Mouse (Mus musculus): Measurements from ENCODE around the gene Olfr629.
"Not testable (repeated sequence)": the region's sequence is repeated elsewhere in the genome, so short reads cannot be mapped to it uniquely, and the experiment has no call there.

Gene Olfr629
- long read RNA-seq, experiment 1: 0 reads
- long read RNA-seq, experiment 2: 0 reads

DNA sequence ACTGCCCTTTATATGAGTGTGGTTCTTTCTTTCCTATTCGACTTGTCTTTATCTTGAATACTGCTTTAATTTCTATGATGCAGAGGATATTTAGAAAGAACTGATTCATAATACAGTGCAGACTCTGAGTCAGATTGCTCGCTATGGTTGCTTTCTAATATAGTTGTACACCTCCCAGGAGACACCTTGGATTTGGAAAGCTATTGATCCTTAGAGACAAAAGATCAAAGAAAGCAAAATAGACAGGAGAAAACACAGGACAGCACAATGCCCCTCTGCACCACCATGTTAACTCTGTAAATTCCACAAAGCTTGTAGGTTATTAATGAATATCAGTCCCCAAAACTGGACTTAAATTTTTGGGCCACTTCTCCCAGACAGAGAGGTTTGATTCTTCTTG lies at the start of gene Olfr629:
Gene Olfr629, minus strand, starts transcription at position 101 of the 400 bp plus-strand sequence.
- intact Hi-C loops (cut with DNase I): no loop called here

GRCm38 (mm10) chr7:103792669-103793388 lies 48.1 kb upstream of the Olfr629 start:
- intact Hi-C loops (cut with DNase I): loop anchor here (5.0 kb wide), 1 partner anchor 149 kb away; the partner anchor contains the start of gene Olfr633

- intact Hi-C loops (cut with DNase I): loop anchor here (5.0 kb wide), 1 partner anchor 151 kb away; the partner anchor contains the start of gene Olfr633
These were observed 47.0 kb upstream of the Olfr629 start, which contains the start of gene Olfr67 for GRCm38 (mm10) chr7:103791721-103792120. Olfr67 (minus strand) TSS chr7:103791821.

GRCm38 (mm10) chr7:103779598-103779997 lies 34.9 kb upstream of the Olfr629 start, which contains the start of gene Olfr68:
Olfr68 (minus strand) TSS chr7:103779698.
- intact Hi-C loops (cut with DNase I): no loop called here

GRCm38 (mm10) chr7:103777652-103778051 lies 32.9 kb upstream of the Olfr629 start:
- intact Hi-C loops (cut with DNase I): not testable (repeated sequence)

- intact Hi-C loops (cut with DNase I): no loop called here
These were observed 26.8 kb upstream of the Olfr629 start, which contains the start of gene Olfr69 for GRCm38 (mm10) chr7:103771494-103771893. Olfr69 (minus strand) TSS chr7:103771594.

DNA sequence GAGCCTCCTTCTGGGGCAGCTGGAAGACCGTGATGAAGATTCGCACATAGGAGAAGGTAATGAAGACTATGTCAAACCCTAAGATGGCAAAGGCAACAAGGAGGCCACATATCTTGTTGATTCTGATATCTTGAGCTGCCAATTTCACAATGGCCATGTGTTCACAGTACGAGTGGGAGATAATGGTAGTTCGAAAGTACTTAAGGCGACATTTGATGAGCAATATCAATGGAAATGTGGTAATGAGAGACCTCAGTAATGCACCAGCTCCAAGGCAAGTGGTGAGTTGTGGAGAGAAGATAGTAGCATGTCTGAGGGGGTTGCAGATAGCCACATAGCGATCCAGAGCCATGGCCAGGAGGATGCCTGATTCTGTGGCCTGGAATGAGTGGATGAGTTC lies 22.9 kb upstream of the Olfr629 start:
- intact Hi-C loops (cut with DNase I): not testable (repeated sequence)

DNA sequence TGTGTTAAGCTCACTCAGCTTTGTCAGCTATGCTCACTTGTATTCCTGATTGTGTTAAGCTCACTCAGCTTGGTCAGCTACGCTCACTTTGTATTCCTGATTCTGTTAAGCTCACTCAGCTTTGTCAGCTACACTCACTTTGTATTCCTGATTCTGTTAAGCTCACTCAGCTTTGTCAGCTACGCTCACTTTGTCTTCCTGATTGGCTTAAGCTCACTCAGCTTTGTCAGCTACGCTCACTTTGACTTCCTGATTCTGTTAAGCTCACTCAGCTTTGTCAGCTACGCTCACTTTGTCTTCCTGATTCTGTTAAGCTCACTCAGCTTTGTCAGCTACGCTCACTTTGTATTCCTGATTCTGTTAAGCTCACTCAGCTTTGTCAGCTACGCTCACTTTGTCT lies 17.5 kb upstream of the Olfr629 start:
- intact Hi-C loops (cut with DNase I): not testable (repeated sequence)

DNA sequence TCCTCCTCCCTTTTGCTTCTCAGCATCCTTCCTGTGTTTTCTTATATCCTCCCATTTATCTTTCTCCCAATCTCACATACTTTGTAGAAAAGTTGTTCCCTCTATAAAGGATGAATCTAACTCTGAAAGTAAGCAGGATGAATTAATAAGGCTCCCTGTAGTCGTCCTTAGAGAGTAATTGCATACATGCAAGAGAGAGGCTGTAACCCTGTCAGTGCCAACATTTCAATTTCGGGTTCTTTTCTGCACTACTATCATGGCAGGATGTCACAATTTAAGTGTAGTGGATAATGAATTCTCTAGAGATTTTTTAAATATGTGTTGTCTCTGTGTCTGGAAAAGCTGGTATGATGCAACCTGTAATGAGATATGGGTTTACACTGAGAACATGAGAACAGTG lies 12.5 kb upstream of the Olfr629 start, which contains the start of gene Olfr630:
Gene Olfr630, minus strand, starts transcription at position 101 of the 400 bp plus-strand sequence.
- intact Hi-C loops (cut with DNase I): no loop called here

DNA sequence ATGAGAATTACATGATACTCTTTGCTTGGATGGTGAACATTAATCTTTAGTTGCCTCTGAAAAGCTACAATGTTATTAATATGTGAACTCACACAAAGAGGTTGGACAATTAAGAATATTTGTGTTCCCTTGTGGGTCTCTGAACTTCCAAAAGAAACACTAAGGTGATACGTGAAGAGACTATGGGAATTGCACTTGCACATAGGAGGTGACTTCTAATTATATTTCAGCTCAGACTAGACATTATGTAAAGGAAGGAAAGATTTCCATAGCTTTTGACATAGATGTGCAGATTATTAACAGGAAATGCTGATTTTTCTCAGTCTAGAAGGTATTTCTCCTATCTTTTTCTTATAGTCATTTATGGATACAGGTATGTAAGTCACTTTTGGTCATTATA lies 14.7 kb downstream of the Olfr629 start, which contains the start of gene Olfr628:
Gene Olfr628, plus strand, starts transcription at position 301 of the 400 bp plus-strand sequence.
- intact Hi-C loops (cut with DNase I): no loop called here

DNA sequence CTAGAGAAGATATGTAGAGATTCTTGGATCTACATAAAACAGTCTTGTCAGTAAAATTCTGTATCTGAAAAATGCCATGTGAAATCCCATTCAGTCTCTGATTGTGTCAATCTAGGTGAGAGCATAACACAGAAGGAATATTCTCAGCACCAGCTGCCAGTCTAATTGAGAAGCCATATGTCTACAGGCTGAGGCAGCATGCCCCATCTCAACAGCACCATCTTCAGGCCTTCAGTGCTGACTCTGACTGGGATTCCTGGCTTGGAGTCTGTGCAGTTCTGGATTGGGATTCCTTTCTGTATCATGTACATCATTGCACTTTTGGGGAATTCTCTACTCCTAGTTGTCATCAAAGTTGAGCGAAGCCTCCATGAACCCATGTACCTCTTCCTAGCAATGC lies 28.3 kb downstream of the Olfr629 start:
- intact Hi-C loops (cut with DNase I): not testable (repeated sequence)

DNA sequence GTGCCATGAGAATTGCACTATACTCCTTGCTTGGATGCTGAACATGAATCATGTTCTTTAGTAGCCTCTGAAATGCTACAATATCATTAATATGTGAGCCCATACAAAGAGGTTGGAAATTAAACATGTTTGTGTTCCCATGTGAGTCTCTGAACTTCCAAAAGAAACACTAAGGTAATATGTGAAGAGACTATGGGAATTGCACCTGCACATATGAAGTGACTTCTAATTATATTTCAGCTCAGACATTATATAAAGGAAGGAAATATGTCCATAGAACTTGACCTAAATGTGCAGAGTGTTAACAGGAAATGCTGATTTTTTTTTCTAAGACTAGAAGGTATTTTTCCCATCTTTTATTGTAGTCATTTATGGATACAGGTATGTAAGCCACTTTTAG lies 30.4 kb downstream of the Olfr629 start, which contains the start of gene Olfr243:
Gene Olfr243, plus strand, starts transcription at position 301 of the 400 bp plus-strand sequence.
- intact Hi-C loops (cut with DNase I): no loop called here

- intact Hi-C loops (cut with DNase I): no loop called here
These were observed 32.7 kb downstream of the Olfr629 start for GRCm38 (mm10) chr7:103712024-103712423.

DNA sequence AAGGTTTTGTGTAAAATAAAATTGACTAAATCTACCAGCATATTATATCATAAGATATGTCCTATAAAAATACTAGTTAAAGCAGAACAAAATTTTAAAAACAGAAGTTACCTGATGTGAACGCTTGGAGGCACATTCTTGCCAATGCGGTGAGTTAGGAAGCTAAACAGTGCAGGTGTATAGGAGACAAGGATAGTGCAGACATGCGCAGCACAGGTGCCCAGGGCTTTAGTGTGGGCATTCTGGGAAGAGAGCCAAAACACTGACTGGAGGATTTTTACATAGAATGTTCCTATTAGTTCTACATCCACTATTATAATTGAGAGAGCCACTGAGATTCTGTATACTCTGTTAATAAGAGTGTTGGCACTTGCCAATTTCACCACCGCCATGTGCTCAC lies 45.3 kb downstream of the Olfr629 start:
- intact Hi-C loops (cut with DNase I): no loop called here
